Mouse (Mus musculus): ENCODE data around the gene Tacr1. TPM values are rescaled to one million over a fixed set of nuclear protein-coding genes. Genes with fewer than 3 reads are reported as not detected.

Tacr1 gene
- polyA plus RNA-seq (2014; fragmentation: Nextera tagmentation; extraction: Ambion mirVana), result 0.90 and 1.1 TPM in 2 replicates

DNA sequence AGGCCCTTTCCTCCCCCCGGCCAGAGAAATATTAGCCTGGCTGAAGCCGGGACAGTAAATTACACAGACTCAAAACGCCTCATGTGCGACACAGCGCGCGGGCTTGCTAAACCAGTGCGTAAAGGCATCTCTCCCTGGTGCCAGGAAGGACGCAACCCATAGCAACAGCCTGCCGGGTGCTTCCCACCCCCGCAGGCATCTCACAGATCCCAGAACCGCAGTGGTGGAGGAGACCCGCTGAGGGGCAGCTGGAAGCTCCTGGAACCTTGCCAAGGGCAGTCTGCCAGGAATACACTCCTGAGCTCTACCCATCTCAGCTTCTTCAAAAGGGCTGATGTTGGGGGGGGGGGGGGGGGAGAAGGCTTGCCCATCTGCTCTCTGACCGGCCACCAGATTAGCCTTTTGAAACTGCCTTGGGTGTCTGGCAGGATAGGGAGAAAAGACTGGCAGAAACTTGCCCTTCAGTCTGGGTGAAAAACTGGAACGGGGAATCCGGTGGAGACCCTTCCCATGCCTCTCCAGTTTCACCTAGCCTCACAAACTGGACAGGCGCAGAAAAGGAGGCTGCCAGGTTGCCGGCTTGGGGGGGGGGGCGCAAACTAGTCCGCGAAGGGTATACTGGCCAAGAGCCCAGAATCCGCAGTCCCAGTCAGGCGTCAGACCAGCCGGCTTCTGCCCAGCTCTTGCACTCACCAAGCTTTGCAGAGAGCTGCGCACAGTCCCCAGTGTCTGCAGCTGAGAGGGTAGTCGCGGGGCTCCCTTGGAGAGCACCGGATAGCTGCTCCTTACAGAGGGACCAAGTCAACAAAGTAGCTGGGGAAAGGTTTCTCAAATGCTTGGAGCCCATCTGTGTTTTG, at the start of gene Tacr1:
TSS of gene Tacr1 (plus strand) at position 740 of the 857 bp plus-strand sequence.
- no peak within 1 kb of the TSS for H3K27ac ChIP-seq (ENCODE audit: low read depth, low read length)
- peak within 1 kb of the TSS; percentile 18; the same call in 1 of the 2 replicates for H3K9ac ChIP-seq (ENCODE audit: low read length)

GRCm38 (mm10) chr6:82376144-82376543, 26.0 kb upstream of the Tacr1 start:
- H3K27ac ChIP-seq (ENCODE audit: low read depth, low read length), result no peak overlapping the region
- H3K36me3 ChIP-seq (ENCODE audit: control insufficient read depth, insufficient read depth, low read length), result no peaks in the 10 kb centered on the region
- no peaks in the 10 kb centered on the region for H3K27me3 ChIP-seq (ENCODE audit: control insufficient read depth, insufficient read depth, low read length)
- 87% methylated on average over 3 of the region's 3 CpGs for WGBS
- ATAC-seq (ENCODE audit: insufficient read depth, low FRiP score, low TSS enrichment) (no peak), DNase-seq (ENCODE audit: low spot score) (no peak)
- no peak overlapping the region for H3K4me3 ChIP-seq (ENCODE audit: low read depth, low read length)
- H3K9me3 ChIP-seq (ENCODE audit: control insufficient read depth, low read length), result no peaks in the 10 kb centered on the region
- no peak overlapping the region for H3K4me2 ChIP-seq (ENCODE audit: low read depth)
- H3K4me1 ChIP-seq (ENCODE audit: control insufficient read depth, insufficient read depth, low read length), result no peaks in the 10 kb centered on the region
- H3K9ac ChIP-seq (ENCODE audit: low read length), result no peak overlapping the region

More for the DNA sequence above, at the start of gene Tacr1:
- DNase-seq (ENCODE audit: low spot score) (peak; percentile 64), ATAC-seq (ENCODE audit: insufficient read depth, low FRiP score, low TSS enrichment) (peak; percentile 85)
- Histone ChIP-seq H3K27me3 (ENCODE audit: control insufficient read depth, insufficient read depth, low read length) (peaks cover 20% of the 10 kb centered on the region), H3K9me3 (ENCODE audit: control insufficient read depth, low read length) (no peaks in the 10 kb centered on the region), H3K4me3 (ENCODE audit: low read depth, low read length) (peak within 1 kb of the TSS; percentile 27), H3K4me2 (ENCODE audit: low read depth) (peak within 1 kb of the TSS; percentile 58), H3K4me1 (ENCODE audit: control insufficient read depth, insufficient read depth, low read length) (no peaks in the 10 kb centered on the region), H3K36me3 (ENCODE audit: control insufficient read depth, insufficient read depth, low read length) (no peaks in the 10 kb centered on the region)
- WGBS, result under 1% methylated on average over 27 of the region's 28 CpGs

DNA sequence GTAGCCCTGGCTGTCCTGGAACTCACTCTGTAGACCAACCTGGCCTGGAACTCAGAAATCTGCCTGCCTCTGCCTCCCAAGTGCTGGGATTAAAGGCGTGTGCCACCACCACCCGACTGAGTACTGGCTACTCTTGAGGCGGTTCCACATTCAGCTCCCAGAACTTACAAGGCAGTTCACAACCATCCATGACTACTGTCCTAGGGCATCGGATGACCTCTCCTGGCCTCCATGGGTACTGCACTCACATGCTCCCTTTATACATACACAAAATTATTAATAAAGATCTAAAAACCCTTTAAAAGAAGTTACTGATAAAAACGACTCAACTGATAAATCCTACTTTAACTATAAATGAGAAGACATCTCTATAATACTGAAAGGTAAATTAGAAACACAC, 18.6 kb upstream of the Tacr1 start:
- 87% methylated on average over 5 of the region's 5 CpGs for WGBS
- no peaks in the 10 kb centered on the region for H3K9me3 ChIP-seq (ENCODE audit: control insufficient read depth, low read length)
- ATAC-seq (ENCODE audit: insufficient read depth, low FRiP score, low TSS enrichment) (no peak), DNase-seq (ENCODE audit: low spot score) (no peak)
- no peak overlapping the region for H3K4me3 ChIP-seq (ENCODE audit: low read depth, low read length)
- no peak overlapping the region for H3K4me2 ChIP-seq (ENCODE audit: low read depth)
- no peaks in the 10 kb centered on the region for H3K4me1 ChIP-seq (ENCODE audit: control insufficient read depth, insufficient read depth, low read length)
- H3K27ac ChIP-seq (ENCODE audit: low read depth, low read length), result no peak overlapping the region
- H3K27me3 ChIP-seq (ENCODE audit: control insufficient read depth, insufficient read depth, low read length), result no peaks in the 10 kb centered on the region
- H3K9ac ChIP-seq (ENCODE audit: low read length), result no peak overlapping the region
- no peaks in the 10 kb centered on the region for H3K36me3 ChIP-seq (ENCODE audit: control insufficient read depth, insufficient read depth, low read length)

DNA sequence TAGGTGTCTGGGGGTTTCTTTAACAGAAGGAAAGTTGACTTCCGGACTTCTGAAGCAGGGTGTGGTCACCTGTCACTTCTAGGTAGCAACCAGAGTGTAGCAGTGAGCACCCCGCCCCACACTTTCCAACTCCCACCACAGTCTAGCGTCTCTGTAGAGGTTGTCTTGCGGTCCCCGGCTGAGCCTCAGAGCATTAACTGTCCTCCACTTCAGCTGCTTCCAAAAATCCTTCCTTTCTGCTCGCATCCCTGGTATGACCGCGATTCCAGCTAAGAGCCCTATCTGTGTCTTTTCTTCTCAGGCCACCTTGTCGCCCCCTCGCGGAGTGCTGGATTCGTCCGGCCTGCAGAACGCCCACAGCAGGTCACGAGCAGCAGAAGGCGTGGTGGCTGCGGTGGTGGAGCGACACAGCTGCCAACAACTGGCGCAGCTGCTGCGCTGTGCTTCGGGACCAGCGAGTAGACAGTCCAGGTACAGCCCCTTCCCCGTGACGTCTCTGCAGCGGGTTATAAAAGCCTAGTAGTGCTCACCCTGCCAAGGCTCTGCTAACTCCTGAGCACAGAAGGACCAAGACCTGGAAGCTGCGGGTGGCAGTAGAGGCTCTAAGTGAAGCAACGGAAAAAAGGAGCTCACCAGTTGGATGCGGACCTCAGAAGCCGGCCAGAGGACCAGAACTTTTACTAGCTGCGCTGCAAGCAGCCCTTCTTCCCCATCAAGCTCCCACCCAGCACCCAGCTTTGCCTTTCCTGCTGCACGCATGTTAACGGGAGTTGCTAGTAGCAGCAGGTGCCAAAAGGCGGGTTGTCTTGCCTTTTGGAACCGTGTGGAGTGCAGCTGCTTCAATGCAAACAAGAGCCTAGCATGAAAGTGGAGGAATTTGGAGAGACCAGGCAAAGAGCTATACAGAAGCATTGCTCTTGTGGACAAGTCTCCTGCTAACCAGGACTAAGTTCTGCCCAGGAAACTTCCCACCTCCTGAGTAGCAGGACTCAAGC, 664 bp downstream of the Tacr1 start:
- Histone ChIP-seq H3K4me3 (ENCODE audit: low read depth, low read length) (peak overlapping the region; percentile 27), H3K27me3 (ENCODE audit: control insufficient read depth, insufficient read depth, low read length) (peaks cover 20% of the 10 kb centered on the region), H3K36me3 (ENCODE audit: control insufficient read depth, insufficient read depth, low read length) (no peaks in the 10 kb centered on the region), H3K27ac (ENCODE audit: low read depth, low read length) (no peak overlapping the region), H3K4me1 (ENCODE audit: control insufficient read depth, insufficient read depth, low read length) (no peaks in the 10 kb centered on the region), H3K4me2 (ENCODE audit: low read depth) (peak overlapping the region; percentile 58), H3K9me3 (ENCODE audit: control insufficient read depth, low read length) (no peaks in the 10 kb centered on the region), H3K9ac (ENCODE audit: low read length) (peak overlapping the region; percentile 18; the same call in 1 of the 2 replicates)
- DNase-seq (ENCODE audit: low spot score) (peak; percentile 53), ATAC-seq (ENCODE audit: insufficient read depth, low FRiP score, low TSS enrichment) (peak; percentile 39; the same call in 1 of the 2 replicates)
- under 1% methylated on average over 34 of the region's 34 CpGs for WGBS

DNA sequence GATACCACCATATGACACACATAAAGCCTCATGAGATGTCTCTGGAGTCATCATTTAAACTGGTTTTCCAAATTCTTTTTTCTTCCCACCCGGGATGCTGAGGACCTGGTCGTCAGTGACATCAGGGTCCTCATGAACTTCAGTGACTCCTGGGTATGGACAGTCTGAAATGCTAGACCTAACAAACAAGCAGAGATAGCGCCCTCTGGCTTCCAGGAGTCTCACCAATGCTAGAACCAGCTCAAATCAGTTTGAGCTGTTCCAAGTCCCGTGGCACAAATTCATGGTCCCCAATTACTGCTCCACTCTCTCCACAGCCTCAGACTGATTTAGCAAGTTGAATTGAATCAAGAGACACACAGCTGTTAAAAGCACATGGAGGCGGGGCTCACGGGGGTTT, 16.2 kb downstream of the Tacr1 start:
- 76% methylated on average over 6 of the region's 6 CpGs for WGBS

DNA sequence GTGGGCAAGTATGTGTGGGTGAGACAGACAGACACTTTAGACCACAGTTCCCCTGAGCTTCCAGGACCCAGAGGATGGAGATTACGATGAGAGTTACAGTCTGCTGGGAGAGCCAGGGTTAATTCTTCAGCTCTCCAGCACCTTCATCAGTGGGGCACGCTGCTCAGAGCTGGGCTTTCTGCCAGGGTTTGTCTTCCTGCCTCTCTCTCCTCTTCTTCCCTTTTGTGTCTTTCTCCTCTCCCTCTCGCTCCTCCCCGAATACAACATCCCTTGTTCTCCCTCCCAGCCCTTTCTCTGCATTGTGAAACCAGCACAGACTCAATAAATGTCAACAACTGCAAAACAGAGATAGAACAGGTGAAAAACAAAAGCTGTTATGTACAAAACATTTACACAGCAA, 18.1 kb downstream of the Tacr1 start:
- WGBS, result 67% methylated on average over 4 of the region's 4 CpGs
- Histone ChIP-seq H3K27me3 (ENCODE audit: control insufficient read depth, insufficient read depth, low read length) (no peaks in the 10 kb centered on the region), H3K36me3 (ENCODE audit: control insufficient read depth, insufficient read depth, low read length) (no peaks in the 10 kb centered on the region), H3K4me1 (ENCODE audit: control insufficient read depth, insufficient read depth, low read length) (no peaks in the 10 kb centered on the region), H3K4me2 (ENCODE audit: low read depth) (no peak overlapping the region), H3K9me3 (ENCODE audit: control insufficient read depth, low read length) (no peaks in the 10 kb centered on the region), H3K27ac (ENCODE audit: low read depth, low read length) (no peak overlapping the region), H3K4me3 (ENCODE audit: low read depth, low read length) (no peak overlapping the region), H3K9ac (ENCODE audit: low read length) (no peak overlapping the region)
- DNase-seq (ENCODE audit: low spot score), result no peak
- no peak for ATAC-seq (ENCODE audit: insufficient read depth, low FRiP score, low TSS enrichment)

More for the DNA sequence above, 16.2 kb downstream of the Tacr1 start:
- DNase-seq (ENCODE audit: low spot score) (no peak), ATAC-seq (ENCODE audit: insufficient read depth, low FRiP score, low TSS enrichment) (no peak)
- no peaks in the 10 kb centered on the region for H3K9me3 ChIP-seq (ENCODE audit: control insufficient read depth, low read length)
- no peak overlapping the region for H3K4me2 ChIP-seq (ENCODE audit: low read depth)
- H3K4me1 ChIP-seq (ENCODE audit: control insufficient read depth, insufficient read depth, low read length), result no peaks in the 10 kb centered on the region
- H3K4me3 ChIP-seq (ENCODE audit: low read depth, low read length), result no peak overlapping the region
- H3K9ac ChIP-seq (ENCODE audit: low read length), result no peak overlapping the region
- H3K27me3 ChIP-seq (ENCODE audit: control insufficient read depth, insufficient read depth, low read length), result no peaks in the 10 kb centered on the region
- no peaks in the 10 kb centered on the region for H3K36me3 ChIP-seq (ENCODE audit: control insufficient read depth, insufficient read depth, low read length)
- H3K27ac ChIP-seq (ENCODE audit: low read depth, low read length), result no peak overlapping the region

DNA sequence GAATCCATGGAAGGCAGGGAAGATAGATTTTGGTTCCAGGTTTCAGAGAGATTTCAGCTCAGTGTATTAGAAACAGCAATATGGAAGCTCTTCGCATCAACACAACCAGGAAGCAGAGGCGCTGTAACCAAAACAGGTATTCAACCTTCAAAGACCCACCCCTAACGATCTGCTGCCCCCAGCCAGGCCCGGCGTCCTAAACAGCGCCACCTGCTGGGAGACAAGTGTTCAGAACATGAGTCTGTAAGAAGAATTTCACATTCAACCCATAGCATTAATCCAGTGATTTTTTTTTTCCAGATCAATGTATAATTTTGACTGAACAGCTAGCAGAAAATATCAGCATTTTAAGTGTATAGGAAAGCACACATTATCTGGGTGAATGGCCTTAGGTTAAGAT, 26.8 kb downstream of the Tacr1 start:
- no peak overlapping the region for H3K27ac ChIP-seq (ENCODE audit: low read depth, low read length)
- no peak overlapping the region for H3K9ac ChIP-seq (ENCODE audit: low read length)
- 60% methylated on average over 6 of the region's 6 CpGs for WGBS
- ATAC-seq (ENCODE audit: insufficient read depth, low FRiP score, low TSS enrichment), result no peak
- no peaks in the 10 kb centered on the region for H3K27me3 ChIP-seq (ENCODE audit: control insufficient read depth, insufficient read depth, low read length)
- no peaks in the 10 kb centered on the region for H3K9me3 ChIP-seq (ENCODE audit: control insufficient read depth, low read length)
- H3K4me3 ChIP-seq (ENCODE audit: low read depth, low read length), result no peak overlapping the region
- H3K4me1 ChIP-seq (ENCODE audit: control insufficient read depth, insufficient read depth, low read length), result no peaks in the 10 kb centered on the region
- H3K36me3 ChIP-seq (ENCODE audit: control insufficient read depth, insufficient read depth, low read length), result no peaks in the 10 kb centered on the region
- no peak overlapping the region for H3K4me2 ChIP-seq (ENCODE audit: low read depth)
- no peak for DNase-seq (ENCODE audit: low spot score)

GRCm38 (mm10) chr6:82429766-82430165, 27.6 kb downstream of the Tacr1 start:
- no peak for ATAC-seq (ENCODE audit: insufficient read depth, low FRiP score, low TSS enrichment)

More at GRCm38 (mm10) chr6:82429766-82430165, 27.6 kb downstream of the Tacr1 start:
- no peaks in the 10 kb centered on the region for H3K27me3 ChIP-seq (ENCODE audit: control insufficient read depth, insufficient read depth, low read length)
- WGBS, result 79% methylated on average over 6 of the region's 6 CpGs
- no peak for DNase-seq (ENCODE audit: low spot score)
- H3K9ac ChIP-seq (ENCODE audit: low read length), result no peak overlapping the region
- no peak overlapping the region for H3K4me2 ChIP-seq (ENCODE audit: low read depth)
- no peak overlapping the region for H3K4me3 ChIP-seq (ENCODE audit: low read depth, low read length)
- no peaks in the 10 kb centered on the region for H3K9me3 ChIP-seq (ENCODE audit: control insufficient read depth, low read length)
- H3K36me3 ChIP-seq (ENCODE audit: control insufficient read depth, insufficient read depth, low read length), result no peaks in the 10 kb centered on the region
- no peaks in the 10 kb centered on the region for H3K4me1 ChIP-seq (ENCODE audit: control insufficient read depth, insufficient read depth, low read length)
- no peak overlapping the region for H3K27ac ChIP-seq (ENCODE audit: low read depth, low read length)

Measured in neural tube, embryonic 11.5 days (tissue).